Mouse (Mus musculus): ENCODE data around the gene Ppp1r3g. TPM values are rescaled to one million over a fixed set of nuclear protein-coding genes. Genes with fewer than 3 reads are reported as not detected.
"Not testable (repeated sequence)": the region's sequence is repeated elsewhere in the genome, so short reads cannot be mapped to it uniquely, and the experiment has no call there.

The Ppp1r3g gene
- total RNA-seq (2021), result 10 to 100 TPM in 1 of 2 experiments, 1 to 10 TPM in 1; 8.7 to 10.0 TPM
- long read RNA-seq, partial matches to known transcripts, result 0 of 12 reads
- long read RNA-seq, other reads (novel, unspliced or antisense), result 4 of 12 reads

- no peak for DNase-seq (ENCODE audit: low spot score in 2 of 2)
Observed at GRCm38 (mm10) chr13:35958539-35958938, at the start of gene Ppp1r3g. Ppp1r3g (plus strand) TSS chr13:35958839.

DNA sequence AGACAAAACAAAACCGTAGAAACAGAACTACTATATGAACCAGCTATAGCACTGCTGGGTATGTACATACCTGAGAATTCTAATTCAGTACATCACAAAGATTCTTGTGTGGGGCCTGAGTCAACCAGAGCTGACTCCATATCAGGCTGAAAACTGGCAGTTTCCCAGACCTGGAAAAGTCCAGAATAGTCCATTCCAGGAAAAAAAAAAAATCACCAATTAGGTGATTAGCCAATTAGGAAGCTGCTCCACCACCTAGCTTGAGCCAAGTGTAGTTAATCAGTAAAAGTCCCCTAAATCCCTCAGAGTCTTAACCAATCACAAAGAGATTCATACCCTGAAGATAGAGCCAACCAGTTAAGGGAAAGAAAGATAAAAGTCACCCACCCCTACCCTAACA is 47.2 kb upstream of the Ppp1r3g start:
- no peak for DNase-seq (ENCODE audit: low spot score in 2 of 2)

- DNase-seq (ENCODE audit: low spot score in 2 of 2), result peak in 1 of 2 experiments; percentile 36
Observed at GRCm38 (mm10) chr13:35937991-35938390, 20.6 kb upstream of the Ppp1r3g start.

- DNase-seq (ENCODE audit: low spot score in 2 of 2), result no peak
Observed at GRCm38 (mm10) chr13:35939871-35940665, 18.6 kb upstream of the Ppp1r3g start.

GRCm38 (mm10) chr13:35940934-35941333 is 17.7 kb upstream of the Ppp1r3g start:
- DNase-seq (ENCODE audit: low spot score in 2 of 2), result no peak

- DNase-seq (ENCODE audit: low spot score in 2 of 2), result no peak
Observed at GRCm38 (mm10) chr13:35946659-35947353, 11.8 kb upstream of the Ppp1r3g start.

DNA sequence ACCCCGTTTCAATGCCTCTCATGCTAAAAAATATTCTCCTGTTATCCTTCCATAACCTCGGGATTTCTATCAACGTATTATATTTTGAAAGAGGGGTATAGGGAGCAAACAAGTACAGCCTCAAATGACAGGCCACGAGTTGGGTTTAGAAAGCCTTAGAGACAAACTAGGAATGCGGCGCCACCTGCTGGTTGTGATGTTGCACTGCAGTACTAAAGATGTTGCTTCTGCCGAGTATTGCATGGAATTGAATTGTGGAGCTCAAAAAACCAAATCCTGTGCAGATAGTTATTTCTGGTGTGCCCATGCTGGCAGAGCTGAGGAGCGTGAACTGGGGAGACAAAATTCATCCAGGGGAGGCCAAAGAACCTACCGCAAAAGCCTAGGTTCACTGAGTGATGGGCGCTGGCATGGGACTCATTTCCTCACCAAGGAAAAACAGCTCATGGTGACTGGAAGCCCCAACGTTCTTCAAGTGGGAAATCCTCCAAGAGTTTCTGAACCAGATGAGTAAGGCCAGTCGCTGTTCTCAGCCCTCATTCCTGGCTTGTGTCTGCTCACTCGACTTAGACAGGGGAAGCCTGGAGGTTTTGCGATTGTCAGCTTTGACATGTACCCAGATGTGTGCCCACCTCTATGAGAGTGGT is 11.2 kb upstream of the Ppp1r3g start:
- peak; percentile 87 to 88 for DNase-seq (ENCODE audit: low spot score in 2 of 2)

- no peak for DNase-seq (ENCODE audit: low spot score in 2 of 2)
Observed at GRCm38 (mm10) chr13:35949814-35950455, 8.7 kb upstream of the Ppp1r3g start.

DNA sequence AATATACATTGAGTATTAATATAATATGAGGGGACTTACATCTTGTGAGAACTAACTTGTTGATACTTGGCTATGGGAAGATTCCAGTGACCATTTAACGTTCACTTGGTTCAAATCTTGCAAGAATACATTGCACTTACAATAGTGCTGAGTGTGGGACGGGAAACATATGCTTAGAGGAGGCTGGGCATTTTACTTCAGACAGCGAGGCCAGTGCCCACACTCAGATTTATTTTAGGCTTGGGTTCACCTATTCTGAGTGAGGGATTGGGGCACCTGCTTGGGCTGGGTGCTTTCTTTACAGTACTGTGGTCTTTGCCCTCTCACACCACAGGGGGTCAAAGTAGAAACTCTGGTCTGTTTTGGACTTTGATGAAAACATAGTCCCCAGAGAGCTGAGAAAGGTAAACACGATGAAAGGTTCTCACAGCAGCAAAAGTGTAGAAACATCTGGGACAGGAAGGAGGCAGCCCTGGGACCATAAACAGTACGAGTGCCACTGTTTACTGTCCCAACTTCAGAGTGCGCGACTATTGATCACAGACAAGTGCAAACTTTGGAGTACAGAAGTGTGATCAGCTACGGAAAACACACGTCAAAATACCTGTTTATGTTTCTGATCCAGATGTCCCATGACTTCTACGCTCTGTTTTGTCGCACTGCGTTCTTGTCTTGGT is 890 bp downstream of the Ppp1r3g start:
- no peak for DNase-seq (ENCODE audit: low spot score in 2 of 2)

GRCm38 (mm10) chr13:35963583-35963982 is 4.9 kb downstream of the Ppp1r3g start:
- DNase-seq (ENCODE audit: low spot score in 2 of 2), result no peak

GRCm38 (mm10) chr13:35967690-35968089 is 9.1 kb downstream of the Ppp1r3g start:
- no peak for DNase-seq (ENCODE audit: low spot score in 2 of 2)

GRCm38 (mm10) chr13:35968131-35968718 is 9.6 kb downstream of the Ppp1r3g start:
- peak in 1 of 2 experiments; percentile 49 for DNase-seq (ENCODE audit: low spot score in 2 of 2)

- peak in 1 of 2 experiments; percentile 56 for DNase-seq (ENCODE audit: low spot score in 2 of 2)
Observed at GRCm38 (mm10) chr13:35968719-35969430, 10.2 kb downstream of the Ppp1r3g start.

DNA sequence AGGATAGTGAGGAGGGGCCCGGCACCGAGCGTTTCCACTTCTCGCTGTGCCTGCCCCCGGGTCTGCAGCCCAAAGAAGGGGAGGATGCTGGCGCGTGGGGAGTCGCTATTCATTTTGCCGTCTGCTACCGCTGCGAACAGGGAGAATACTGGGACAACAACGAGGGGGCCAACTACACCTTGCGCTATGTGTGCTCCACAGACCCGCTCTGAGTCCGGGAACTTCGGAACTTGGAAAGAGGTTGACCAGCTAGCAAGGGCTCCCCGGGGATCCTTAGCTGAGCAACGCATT is 10.7 kb downstream of the Ppp1r3g start:
- no peak for DNase-seq (ENCODE audit: low spot score in 2 of 2)

DNA sequence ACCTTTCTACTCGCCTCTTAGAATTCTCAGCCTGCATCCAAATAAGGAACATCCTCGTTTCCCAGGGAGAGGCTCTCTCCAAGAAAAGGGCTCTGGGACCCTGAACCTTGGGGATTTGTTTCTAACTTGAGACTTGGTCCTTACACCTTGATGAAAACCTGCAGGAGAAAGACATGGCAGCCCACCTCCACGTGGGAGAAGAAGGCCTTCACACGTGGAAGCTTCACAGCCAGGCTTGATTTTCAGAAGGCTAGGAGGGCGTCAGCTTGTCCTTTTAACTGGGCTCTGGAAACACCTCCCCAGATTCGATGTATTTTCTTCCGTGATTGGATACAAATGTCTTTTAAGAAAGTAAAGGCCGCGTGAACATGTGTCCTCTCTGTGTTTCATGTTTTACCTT is 11.2 kb downstream of the Ppp1r3g start:
- no peak for DNase-seq (ENCODE audit: low spot score in 2 of 2)

DNA sequence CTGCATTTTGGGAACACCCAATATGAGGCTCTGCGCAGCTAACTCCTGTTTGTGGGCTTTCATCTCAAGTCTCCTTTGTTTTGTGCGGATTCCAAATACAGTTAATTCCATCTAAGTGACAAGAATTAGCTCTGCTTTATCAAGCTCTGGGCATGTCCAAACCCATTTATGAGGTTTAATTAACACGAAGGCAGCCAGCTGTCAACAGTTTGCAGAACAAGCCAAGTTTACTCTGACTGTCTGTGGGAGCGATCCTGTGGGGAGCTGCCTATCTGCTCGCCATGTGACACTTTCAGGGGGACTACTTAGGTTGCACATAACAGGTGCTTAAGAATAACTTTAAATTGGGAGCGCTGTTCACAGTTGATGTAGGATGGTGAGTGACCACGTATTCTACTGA is 18.3 kb downstream of the Ppp1r3g start:
- DNase-seq (ENCODE audit: low spot score in 2 of 2), result no peak

DNA sequence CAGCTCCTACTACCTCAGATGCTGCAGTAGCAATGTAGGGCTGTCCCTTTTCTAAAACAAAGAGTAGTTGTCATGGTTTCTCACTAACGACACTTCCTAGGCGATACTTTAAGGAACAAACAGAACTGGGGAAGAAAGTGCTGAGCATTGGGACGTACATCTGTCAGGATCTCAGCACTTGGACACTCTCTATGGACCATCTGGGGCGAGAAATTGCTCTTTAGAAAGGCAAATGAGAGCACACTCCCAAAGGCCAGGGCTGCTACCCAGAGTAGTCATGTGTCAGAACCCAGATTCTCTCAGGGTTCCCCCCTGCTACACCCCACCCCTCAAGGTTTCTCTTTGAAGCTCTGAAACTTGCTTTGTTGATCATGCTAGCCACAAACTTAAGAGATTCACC is 21.8 kb downstream of the Ppp1r3g start:
- DNase-seq (ENCODE audit: low spot score in 2 of 2), result no peak

DNA sequence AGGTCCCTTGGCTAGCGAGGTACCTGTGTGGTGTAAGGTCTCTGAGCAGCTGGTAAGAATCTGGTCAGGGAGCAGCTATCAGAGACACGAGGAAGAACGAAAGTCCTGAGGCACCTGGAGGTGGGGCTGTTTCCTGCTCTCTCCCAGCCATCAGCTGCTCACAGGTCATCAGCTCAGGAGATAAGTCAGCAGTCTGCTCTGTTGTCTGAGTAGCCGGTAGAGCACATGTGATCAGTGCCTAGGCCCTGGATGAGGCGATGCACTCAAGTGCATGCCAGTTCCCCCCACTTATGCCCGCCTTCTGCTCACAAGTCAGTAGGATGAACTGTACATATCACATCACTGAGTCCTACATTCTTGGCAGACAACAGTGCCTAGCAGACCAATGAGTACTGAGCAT is 24.3 kb downstream of the Ppp1r3g start:
- DNase-seq (ENCODE audit: low spot score in 2 of 2), result no peak

DNA sequence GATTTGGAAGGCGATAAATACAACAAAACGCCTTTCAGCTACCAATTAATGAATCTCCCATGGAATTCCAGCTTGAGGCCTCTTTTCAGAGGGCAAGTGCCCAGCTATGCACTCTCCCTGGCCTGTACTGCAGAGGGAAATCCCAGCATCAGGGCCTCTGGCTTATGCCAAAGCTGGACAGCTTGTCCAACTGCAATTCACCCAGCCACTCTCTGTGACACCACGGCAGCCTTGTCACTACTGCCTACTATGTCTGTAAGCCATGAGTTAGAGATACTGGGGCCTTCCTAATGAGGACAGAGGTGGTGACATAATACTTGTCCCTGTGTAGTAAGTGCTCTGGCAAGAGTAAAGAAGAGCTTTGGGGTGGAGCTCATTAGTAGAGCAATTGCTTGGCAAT is 30.7 kb downstream of the Ppp1r3g start:
- no peak for DNase-seq (ENCODE audit: low spot score in 2 of 2)

GRCm38 (mm10) chr13:35991185-35991584 is 32.5 kb downstream of the Ppp1r3g start:
- not testable (repeated sequence) for DNase-seq (ENCODE audit: low spot score in 2 of 2)

Data from layer of hippocampus, postnatal 10 days (tissue).